In the genomic region with DNA sequence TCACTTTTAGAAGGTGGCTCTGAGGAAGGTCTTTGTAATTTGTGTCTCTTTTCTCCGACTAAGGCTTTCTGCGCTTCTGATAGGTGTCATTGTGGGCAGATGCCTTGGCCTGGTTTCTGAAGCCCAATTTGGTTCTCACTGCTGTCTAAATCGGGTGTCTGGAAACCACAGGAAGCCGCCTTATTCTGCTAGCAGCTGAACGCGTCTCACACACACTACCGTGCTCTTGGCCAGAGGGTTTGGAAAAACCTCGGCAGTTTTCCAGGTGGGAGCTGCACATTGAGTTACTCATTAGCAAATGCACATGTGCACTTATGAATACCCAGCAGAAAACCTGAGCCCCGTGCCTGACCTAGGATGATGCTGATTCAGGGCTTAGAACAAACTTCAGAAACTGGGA, we compare ENCODE assay signal across 8 mouse cellular contexts. TPM values are rescaled to one million over a fixed set of nuclear protein-coding genes. Genes with fewer than 3 reads are reported as not detected.
DNase-seq lines count a peak whose midpoint lies in the region; ATAC-seq lines count a peak whose summit lies in the region.
"Had no signal": no experiment of that assay in that cellular context is flagged by ENCODE, and none has a peak within 500 bp of the region (broad histone marks: within the 10 kb centered on the region; RNA-seq: fewer than 3 reads in every experiment).

No protein-coding gene starts in this region.

- no peaks in the 10 kb centered on the region for H3K27me3 ChIP-seq in splenic B cell, adult 2 months (ENCODE audit: control insufficient read depth, insufficient read depth, low read length, poor library complexity, severe bottlenecking)
- H3K27me3 ChIP-seq: lung, embryonic 15.5 days had no signal

- no peaks in the 10 kb centered on the region for H3K36me3 ChIP-seq in splenic B cell, adult 2 months (ENCODE audit: control insufficient read depth, insufficient read depth, low read length, poor library complexity, severe bottlenecking)
- H3K36me3 ChIP-seq: lung, embryonic 15.5 days had no signal

- DNase-seq in layer of hippocampus, adult 11-12 months (ENCODE audit: low spot score) = peak; percentile 43
- DNase-seq in layer of hippocampus, postnatal 25 days (ENCODE audit: extremely low spot score in 1 of 2, low spot score in 1 of 2) = no peak
- peak; percentile 91 to 94 for DNase-seq in kidney, postnatal 25 days
- DNase-seq in splenic B cell, adult 2 months (ENCODE audit: low read depth, low spot score) = peak; percentile 37
- no peak for DNase-seq in adrenal gland, postnatal 10 days
- DNase-seq in urinary bladder, adult 2 months (ENCODE audit: low spot score) = no peak

- peak; percentile 73 for ATAC-seq in frontal cortex, adult (ENCODE audit: low TSS enrichment)

RNA-seq across cellular contexts. Expression of gene Xylt1, which starts 52.9 kb away (rescaled TPM):
- total RNA-seq in layer of hippocampus, postnatal 25 days (2021) = 10 to 100 TPM; 43.1 to 56.9 TPM
- 1 to 10 TPM; 4.8 to 6.5 TPM for total RNA-seq in adrenal gland, postnatal 10 days (2021)
- 2.3 and 2.5 TPM in 2 replicates for polyA plus RNA-seq in urinary bladder, adult 2 months (2012; rRNA removed)

Comparison
In these comparisons a context has a peak if more than half of its experiments do, and no peak if none do; other contexts are left out.
1. DNase-seq: peak in layer of hippocampus, adult 11-12 months (single experiment), kidney, postnatal 25 days (2 of 2) and splenic B cell, adult 2 months (single experiment); none in layer of hippocampus, postnatal 25 days (0 of 2), adrenal gland, postnatal 10 days (single experiment) and urinary bladder, adult 2 months (single experiment).
2. RNA of gene Xylt1, which starts 52.9 kb away (total RNA-seq): 43.1 to 56.9 TPM in layer of hippocampus, postnatal 25 days; 4.8 to 6.5 TPM in adrenal gland, postnatal 10 days; every median in the first group is over 4 times any median in the second.